39 mouse cellular contexts compared by ENCODE assay signal in genomic region chr16:49004151-49004550, GRCm38 (mm10). TPM values are rescaled to one million over a fixed set of nuclear protein-coding genes. Genes with fewer than 3 reads are reported as not detected.
DNase-seq lines count a peak whose midpoint lies in the region; ATAC-seq and TF ChIP-seq lines count a peak whose summit lies in the region.
"Had no signal": no experiment of that assay in that cellular context is flagged by ENCODE, and none has a peak within 500 bp of the region (broad histone marks: within the 10 kb centered on the region; RNA-seq: fewer than 3 reads in every experiment).

No protein-coding gene starts in this region.

- no peak overlapping the region for H3K4me3 ChIP-seq in left cerebral cortex, adult 2 months
- H3K4me3 ChIP-seq: embryonic facial prominence, embryonic 13.5 days; forebrain, embryonic 10.5 days; intestine, embryonic 15.5 days; liver, embryonic 13.5 days; megakaryocyte, embryonic 14.5 days; midbrain, embryonic 12.5 days had no signal

- no peak overlapping the region for H3K27ac ChIP-seq in left cerebral cortex, adult 2 months
- H3K27ac ChIP-seq: embryonic facial prominence, embryonic 13.5 days; forebrain, embryonic 10.5 days; intestine, embryonic 15.5 days; kidney, postnatal 0 days; liver, embryonic 13.5 days; midbrain, embryonic 12.5 days had no signal

- peak; percentile 41 for ATAC-seq in inflammation-experienced regulatory T-cells, adult 6 months
- ATAC-seq: activated CD4-positive, CD25-positive, alpha-beta regulatory T cell, adult 4 months; forebrain, embryonic 16.5 days; hindbrain, embryonic 16.5 days; intestine, embryonic 15.5 days; lung, postnatal 0 days had no signal

- peak; percentile 23 to 61 for DNase-seq in left cerebral cortex, postnatal 25 days (ENCODE audit: low spot score in 2 of 2)
- DNase-seq in left cerebral cortex, adult 2 months (ENCODE audit: extremely low spot score in 1 of 2, low spot score in 2 of 2) = no peak
- DNase-seq in brain, adult 2 months (ENCODE audit: low read depth, low spot score) = peak; percentile 78
- peak; percentile 30 to 38 for DNase-seq in layer of hippocampus, postnatal 36 days
- no peak for DNase-seq in adrenal gland, postnatal 25 days
- no peak for DNase-seq in cerebellum, adult 18-20 months
- DNase-seq: adrenal gland, adult 2 months; B cell, adult 2 months; cerebellum, adult 11 months; cerebellum, postnatal 10 days; gastrocnemius, postnatal 14 days; kidney, adult 2 months; kidney, postnatal 4 days; left cerebral cortex, postnatal 4 days; liver, embryonic 13.5 days; lung, adult 18-20 months; lung, postnatal 4 days; retina, postnatal 1 day; spleen, adult 18-20 months; thymus, adult 18-20 months; thymus, postnatal 25 days had no signal

- no peak for TF ChIP-seq CTCF in left cerebral cortex, adult 2 months (IDR thresholded peaks at IDR 0.05)

- intact Hi-C loops in left cerebral cortex, postnatal 25 days (cut with DNase I) = no loop called here
- intact Hi-C loops in left cerebral cortex, adult 2 months (cut with DNase I) = no loop called here

RNA-seq across cellular contexts. Expression of gene Cip2a, which starts 10.2 kb away (rescaled TPM):
- 1 to 10 TPM; 2.2 to 2.8 TPM for total RNA-seq in left cerebral cortex, postnatal 25 days (2021)
- total RNA-seq in left cerebral cortex, adult 2 months (2021) = 1 to 10 TPM; 2.6 to 2.9 TPM
- 10 to 100 TPM in 1 of 3 experiments, 1 to 10 TPM in 2; 3.5 to 29.1 (median 6.2) TPM for polyA plus RNA-seq in inflammation-experienced regulatory T-cells, adult 6 months (2017; shearing (Covaris generic))
- 1 to 10 TPM in 1 of 2 experiments, under 1 TPM in 1; 0.97 to 1.8 TPM for total RNA-seq in layer of hippocampus, postnatal 36 days (2021)
- total RNA-seq in adrenal gland, postnatal 25 days (2021) = 4.4 and 4.8 TPM in 2 replicates

RNA-seq across cellular contexts. Expression of gene Dzip3, which starts 10.2 kb away (rescaled TPM):
- total RNA-seq in left cerebral cortex, postnatal 25 days (2021) = 10 to 100 TPM; 79.8 to 82.3 TPM
- 10 to 100 TPM; 75.5 to 82.6 TPM for total RNA-seq in left cerebral cortex, adult 2 months (2021)
- polyA plus RNA-seq in inflammation-experienced regulatory T-cells, adult 6 months (2017; shearing (Covaris generic)) = 1 to 10 TPM; 4.3 to 6.2 (median 4.5) TPM
- total RNA-seq in layer of hippocampus, postnatal 36 days (2021) = 10 to 100 TPM; 89.9 to 90.2 TPM
- 20.4 and 23.6 TPM in 2 replicates for total RNA-seq in adrenal gland, postnatal 25 days (2021)

RNA-seq across cellular contexts. Expression of gene Myh15, which starts 53.1 kb away (rescaled TPM):
- total RNA-seq in left cerebral cortex, postnatal 25 days (2021) = under 1 TPM; 0.53 to 0.64 TPM
- under 1 TPM; 0.48 to 0.63 TPM for total RNA-seq in left cerebral cortex, adult 2 months (2021)
- under 1 TPM in 2 of 3 experiments, not detected in 1; 0.30 to 0.31 TPM for polyA plus RNA-seq in inflammation-experienced regulatory T-cells, adult 6 months (2017; shearing (Covaris generic))
- under 1 TPM; 0.61 to 0.80 TPM for total RNA-seq in layer of hippocampus, postnatal 36 days (2021)
- not detected in 2 replicates for total RNA-seq in adrenal gland, postnatal 25 days (2021)
- total RNA-seq: adrenal gland, adult 2 months; adrenal gland, postnatal 4 days; common myeloid progenitor, adult 5-6 weeks; gastrocnemius, postnatal 14 days; granulocyte monocyte progenitor cell, adult 5-6 weeks; heart, postnatal 25 days had no signal
- polyA plus RNA-seq: adrenal gland, adult 2 months; embryonic facial prominence, embryonic 13.5 days; forebrain, embryonic 10.5 days; heart, embryonic 14.5 days; hindbrain, embryonic 11.5 days; intestine, embryonic 15.5 days; kidney, adult 2 months; kidney, postnatal 0 days; liver, embryonic 13.5 days; lung, postnatal 0 days; midbrain, embryonic 12.5 days; stomach, embryonic 16.5 days had no signal

Comparison
In these comparisons a context has a peak if more than half of its experiments do, and no peak if none do; other contexts are left out.
1. DNase-seq: peak in left cerebral cortex, postnatal 25 days (2 of 2), brain, adult 2 months (single experiment) and layer of hippocampus, postnatal 36 days (2 of 2); none in left cerebral cortex, adult 2 months (0 of 2), adrenal gland, postnatal 25 days (single experiment) and cerebellum, adult 18-20 months (0 of 2).